Comparison of ENCODE assay signal across 24 mouse cellular contexts in genomic region chr11:53734431-53734830, GRCm38 (mm10). TPM values are rescaled to one million over a fixed set of nuclear protein-coding genes. Genes with fewer than 3 reads are reported as not detected.
A peak's percentile ranks its signal among the peaks of the same experiment; 100 is the strongest.
DNase-seq lines count a peak whose midpoint lies in the region; ATAC-seq lines count a peak whose summit lies in the region.
"Had no signal": no experiment of that assay in that cellular context is flagged by ENCODE, and none has a peak within 500 bp of the region (broad histone marks: within the 10 kb centered on the region; RNA-seq: fewer than 3 reads in every experiment).

No protein-coding gene starts in this region.

- H3K9me3 ChIP-seq in forebrain, embryonic 11.5 days (ENCODE audit: control insufficient read depth, low read length), result no peaks in the 10 kb centered on the region
- H3K9me3 ChIP-seq: embryonic facial prominence, embryonic 13.5 days; forebrain, embryonic 13.5 days; hindbrain, embryonic 13.5 days; intestine, embryonic 15.5 days had no signal

- DNase-seq in 3T3-L1 (ENCODE audit: low read depth, low spot score) (peak; percentile 18), 416B (ENCODE audit: low read depth) (peak; percentile 54), MEL-GATA-1-ER (ENCODE audit: extremely low read depth, low read depth) (peak; percentile 16)
- DNase-seq in induced T-regulatory cell, adult 2 months (ENCODE audit: low read depth), result peak; percentile 29
- DNase-seq in forebrain, embryonic 11.5 days (ENCODE audit: low spot score), result no peak
- no peak for DNase-seq in heart, postnatal 36 days
- DNase-seq: adrenal gland, adult 8-10 months; adrenal gland, postnatal 36 days; cerebellum, adult 9-11 months; cerebellum, postnatal 36 days; forebrain, postnatal 0 days; gastrocnemius, postnatal 25 days; heart, postnatal 10 days; kidney, adult 18-20 months had no signal

- WGBS in forebrain, embryonic 11.5 days, result 80% methylated on average over 2 of the region's 2 CpGs

- H3K4me2 ChIP-seq in forebrain, embryonic 11.5 days (ENCODE audit: low read depth, low read length, severe bottlenecking), result no peak overlapping the region
- H3K4me2 ChIP-seq: embryonic facial prominence, embryonic 13.5 days; forebrain, embryonic 13.5 days; hindbrain, embryonic 13.5 days; intestine, embryonic 15.5 days had no signal

- no peaks in the 10 kb centered on the region for H3K36me3 ChIP-seq in forebrain, embryonic 11.5 days (ENCODE audit: control insufficient read depth, insufficient read depth, low read length)
- H3K36me3 ChIP-seq: embryonic facial prominence, embryonic 13.5 days; hindbrain, embryonic 13.5 days; intestine, embryonic 15.5 days had no signal

- H3K4me1 ChIP-seq in forebrain, embryonic 11.5 days (replicated peaks; ENCODE audit: control insufficient read depth, insufficient read depth, low read length), result no peaks in the 10 kb centered on the region
- H3K4me1 ChIP-seq: embryonic facial prominence, embryonic 13.5 days; forebrain, embryonic 13.5 days; hindbrain, embryonic 13.5 days; intestine, embryonic 15.5 days had no signal

- H3K27ac ChIP-seq in forebrain, embryonic 11.5 days (ENCODE audit: low read depth, low read length), result no peak overlapping the region
- H3K27ac ChIP-seq: embryonic facial prominence, embryonic 13.5 days; forebrain, embryonic 13.5 days; hindbrain, embryonic 13.5 days; hindbrain, postnatal 0 days; intestine, embryonic 15.5 days had no signal

- intact Hi-C loops in heart, postnatal 36 days (cut with DNase I), result no loop called here

- ATAC-seq in forebrain, embryonic 11.5 days (replicated peaks; ENCODE audit: low FRiP score), result no peak
- ATAC-seq: forebrain, embryonic 13.5 days; forebrain, postnatal 0 days; hindbrain, postnatal 0 days; intestine, embryonic 15.5 days had no signal

- H3K4me3 ChIP-seq in forebrain, embryonic 11.5 days (ENCODE audit: low read depth, low read length), result no peak overlapping the region
- H3K4me3 ChIP-seq: embryonic facial prominence, embryonic 13.5 days; forebrain, embryonic 13.5 days; hindbrain, embryonic 13.5 days; intestine, embryonic 15.5 days had no signal

- no peak overlapping the region for H3K9ac ChIP-seq in forebrain, embryonic 11.5 days (ENCODE audit: low read length)
- H3K9ac ChIP-seq: embryonic facial prominence, embryonic 13.5 days; forebrain, embryonic 13.5 days; forebrain, postnatal 0 days; hindbrain, embryonic 13.5 days; intestine, embryonic 15.5 days had no signal

- H3K27me3 ChIP-seq in forebrain, embryonic 11.5 days (ENCODE audit: control insufficient read depth, insufficient read depth, low read length), result no peaks in the 10 kb centered on the region
- H3K27me3 ChIP-seq: embryonic facial prominence, embryonic 13.5 days; forebrain, embryonic 13.5 days; hindbrain, embryonic 13.5 days; intestine, embryonic 15.5 days had no signal

RNA-seq across cellular contexts. Expression of gene Il5, which starts 13.8 kb away (rescaled TPM):
- not detected in 2 replicates for polyA plus RNA-seq in forebrain, embryonic 11.5 days (2014; fragmentation: Nextera tagmentation; extraction: Ambion mirVana)
- not detected for total RNA-seq in heart, postnatal 36 days (2021)
- total RNA-seq: adrenal gland, adult 8-10 months; adrenal gland, postnatal 36 days; ES-E14; gastrocnemius, adult 18-20 months; gastrocnemius, postnatal 25 days; granulocyte monocyte progenitor cell, adult 5-6 weeks; heart, postnatal 10 days; hematopoietic stem cell, adult 5-6 weeks; hindbrain, postnatal 0 days had no signal
- polyA plus RNA-seq: embryonic facial prominence, embryonic 13.5 days; forebrain, embryonic 13.5 days; heart, embryonic 14.5 days; hindbrain, embryonic 13.5 days; hindbrain, postnatal 0 days; intestine, embryonic 15.5 days had no signal

RNA-seq across cellular contexts. Expression of gene Rad50, which starts 27.3 kb away (rescaled TPM):
- 24.3 and 27.6 TPM in 2 replicates for polyA plus RNA-seq in forebrain, embryonic 11.5 days (2014; fragmentation: Nextera tagmentation; extraction: Ambion mirVana)
- total RNA-seq in heart, postnatal 36 days (2021), result 1 to 10 TPM; 6.9 to 8.1 TPM

RNA-seq across cellular contexts. Expression of gene Irf1, which starts 35.4 kb away (rescaled TPM):
- polyA plus RNA-seq in forebrain, embryonic 11.5 days (2014; fragmentation: Nextera tagmentation; extraction: Ambion mirVana), result 4.0 and 4.3 TPM in 2 replicates
- total RNA-seq in heart, postnatal 36 days (2021), result 10 to 100 TPM; 18.6 to 23.6 TPM

RNA-seq across cellular contexts. Expression of gene Gm17334, which starts 38.6 kb away (rescaled TPM):
- polyA plus RNA-seq in forebrain, embryonic 11.5 days (2014; fragmentation: Nextera tagmentation; extraction: Ambion mirVana), result not detected in 2 replicates
- total RNA-seq in heart, postnatal 36 days (2021), result under 1 TPM in 1 of 2 experiments, not detected in 1; 0.60 TPM
- total RNA-seq: gastrocnemius, adult 18-20 months; gastrocnemius, postnatal 25 days; hindbrain, postnatal 0 days had no signal
- polyA plus RNA-seq: embryonic facial prominence, embryonic 13.5 days; forebrain, embryonic 13.5 days; forebrain, postnatal 0 days; heart, embryonic 14.5 days; hindbrain, embryonic 13.5 days; hindbrain, postnatal 0 days had no signal

Comparison
In these comparisons a context has a peak if more than half of its experiments do, and no peak if none do; other contexts are left out.
1. DNase-seq: peak in 3T3-L1 (single experiment), 416B (single experiment), MEL-GATA-1-ER (single experiment) and induced T-regulatory cell, adult 2 months (single experiment); none in forebrain, embryonic 11.5 days (single experiment) and heart, postnatal 36 days (0 of 2).